Mouse (Mus musculus): ENCODE measurements around the gene Eef1akmt4.

Eef1akmt4 gene

GRCm38 (mm10) chr16:20611357-20612227, at the start of gene Eef1akmt4, which contains the start of the genes Gm49333 and Alg3:
Eef1akmt4 (plus strand) TSS chr16:20611593.
Gm49333 (plus strand) TSS chr16:20611610.
Alg3 (minus strand) TSS chr16:20611735.
- in situ Hi-C loops (cut with MboI, MseI): no loop called here

GRCm38 (mm10) chr16:20565075-20565474, 46.3 kb upstream of the Eef1akmt4 start:
- in situ Hi-C loops (cut with MboI, MseI): no loop called here

GRCm38 (mm10) chr16:20589366-20589938, 21.9 kb upstream of the Eef1akmt4 start, which contains the start of gene Vwa5b2:
Vwa5b2 (plus strand) TSS chr16:20589471.
- in situ Hi-C loops (cut with MboI, MseI): loop anchor here (10.0 kb wide), 1 partner anchor 255 kb away; no protein-coding TSS in a partner anchor

- in situ Hi-C loops (cut with MboI, MseI): loop anchor here (10.0 kb wide), 1 partner anchor 255 kb away; no protein-coding TSS in a partner anchor
These were observed 21.3 kb upstream of the Eef1akmt4 start for GRCm38 (mm10) chr16:20589939-20590679.

GRCm38 (mm10) chr16:20590680-20591038, 20.7 kb upstream of the Eef1akmt4 start:
- in situ Hi-C loops (cut with MboI, MseI): no loop called here

GRCm38 (mm10) chr16:20591076-20591705, 20.2 kb upstream of the Eef1akmt4 start:
- in situ Hi-C loops (cut with MboI, MseI): no loop called here

- in situ Hi-C loops (cut with MboI, MseI): no loop called here
These were observed 16.2 kb upstream of the Eef1akmt4 start for GRCm38 (mm10) chr16:20595060-20595673.

GRCm38 (mm10) chr16:20595737-20596136, 15.7 kb upstream of the Eef1akmt4 start:
- in situ Hi-C loops (cut with MboI, MseI): no loop called here

GRCm38 (mm10) chr16:20596687-20597441, 14.5 kb upstream of the Eef1akmt4 start:
- in situ Hi-C loops (cut with MboI, MseI): no loop called here

- in situ Hi-C loops (cut with MboI, MseI): loop anchor here (5.0 kb wide), 1 partner anchor 38 kb away; no protein-coding TSS in a partner anchor
These were observed 10.9 kb upstream of the Eef1akmt4 start for GRCm38 (mm10) chr16:20600511-20600910.

GRCm38 (mm10) chr16:20604705-20605104, 6.7 kb upstream of the Eef1akmt4 start:
- in situ Hi-C loops (cut with MboI, MseI): loop anchor here (5.0 kb wide), 1 partner anchor 42 kb away; no protein-coding TSS in a partner anchor

- in situ Hi-C loops (cut with MboI, MseI): no loop called here
These were observed 664 bp upstream of the Eef1akmt4 start for GRCm38 (mm10) chr16:20610501-20611356.

GRCm38 (mm10) chr16:20619541-20620398, 8.4 kb downstream of the Eef1akmt4 start:
- in situ Hi-C loops (cut with MboI, MseI): loop anchor here (5.0 kb wide), 1 partner anchor 93 kb away; no protein-coding TSS in a partner anchor

- in situ Hi-C loops (cut with MboI, MseI): loop anchor here (5.0 kb wide), 1 partner anchor 92 kb away; no protein-coding TSS in a partner anchor
These were observed 9.0 kb downstream of the Eef1akmt4 start for GRCm38 (mm10) chr16:20620399-20620735.

- in situ Hi-C loops (cut with MboI, MseI): loop anchor here (5.0 kb wide), 1 partner anchor 92 kb away; no protein-coding TSS in a partner anchor
These were observed 9.4 kb downstream of the Eef1akmt4 start for GRCm38 (mm10) chr16:20620751-20621190.

GRCm38 (mm10) chr16:20621191-20621990, 10.0 kb downstream of the Eef1akmt4 start, which contains the start of gene Camk2n2:
Camk2n2 (minus strand) TSS chr16:20621287.
- in situ Hi-C loops (cut with MboI, MseI): loop anchor here (5.0 kb wide), 1 partner anchor 91 kb away; no protein-coding TSS in a partner anchor

Measured in T-helper 1 cell (primary cell).